Mouse (Mus musculus) adrenal gland, postnatal 10 days (tissue): ENCODE measurements at regions not wholly inside any gene's neighbourhood (a gene's known extent, or its start where the extent isn't known, plus 50 kb on each side); places are given as distances from the start of the nearest gene placed in this dataset.
"Not testable (repeated sequence)": the region's sequence is repeated elsewhere in the genome, so short reads cannot be mapped to it uniquely, and the experiment has no call there.

Experiments
- DNase-seq: peaks from one replicate; pipeline ENCODE4 v3.0.0; 2021; ENCODE audit warnings: mixed read lengths

DNA sequence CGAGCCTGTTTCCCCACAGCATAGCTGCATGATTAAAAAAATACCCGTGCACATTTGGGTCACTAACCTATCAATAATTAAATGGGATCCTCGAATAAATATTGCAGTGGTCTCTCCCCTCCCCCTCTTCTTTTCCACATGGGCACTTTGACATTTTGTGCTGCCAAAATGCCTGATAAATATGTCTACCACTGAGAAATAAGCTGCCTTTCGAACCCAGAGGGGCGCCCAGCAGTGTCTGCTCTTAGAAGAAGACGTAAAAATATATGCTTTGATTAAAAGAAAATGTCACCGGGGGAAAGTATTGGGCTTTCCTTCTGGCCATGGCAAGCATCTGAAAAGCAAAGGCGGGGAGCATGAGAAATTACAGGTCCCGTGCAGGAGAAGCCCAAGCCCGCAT lies 152.6 kb upstream of the Frmd4a start:
- no peak for DNase-seq

- DNase-seq = not testable (repeated sequence)
Measured at GRCm38 (mm10) chr2:3866736-3867135, 150.8 kb upstream of the Frmd4a start.

- DNase-seq = no peak
Measured at GRCm38 (mm10) chr2:3869701-3870100, 147.8 kb upstream of the Frmd4a start.

DNA sequence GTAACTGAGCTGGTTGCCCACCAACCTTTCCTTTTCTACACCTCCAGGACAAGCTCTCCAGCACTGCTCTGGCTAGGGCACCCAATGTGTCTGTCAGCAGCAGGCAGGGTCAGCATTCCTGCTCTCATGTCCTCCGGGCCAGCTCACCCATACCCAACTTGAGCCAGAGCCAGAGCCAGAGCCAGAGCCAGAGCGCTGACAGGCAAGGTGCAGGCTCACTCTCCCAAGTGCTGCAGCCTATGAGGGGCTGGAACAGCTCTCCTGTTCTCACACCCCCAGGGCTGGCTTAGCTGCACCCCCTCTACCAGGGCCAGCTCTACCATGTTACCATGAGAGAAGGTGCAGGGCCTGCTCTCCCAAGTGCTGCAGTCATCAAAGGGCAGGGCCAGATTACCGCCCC lies 145.8 kb upstream of the Frmd4a start:
- peak; percentile 38 for DNase-seq

GRCm38 (mm10) chr2:3887000-3887399 lies 130.5 kb upstream of the Frmd4a start:
- no peak for DNase-seq

- no peak for DNase-seq
Measured at GRCm38 (mm10) chr2:3887845-3888433, 129.6 kb upstream of the Frmd4a start.

DNA sequence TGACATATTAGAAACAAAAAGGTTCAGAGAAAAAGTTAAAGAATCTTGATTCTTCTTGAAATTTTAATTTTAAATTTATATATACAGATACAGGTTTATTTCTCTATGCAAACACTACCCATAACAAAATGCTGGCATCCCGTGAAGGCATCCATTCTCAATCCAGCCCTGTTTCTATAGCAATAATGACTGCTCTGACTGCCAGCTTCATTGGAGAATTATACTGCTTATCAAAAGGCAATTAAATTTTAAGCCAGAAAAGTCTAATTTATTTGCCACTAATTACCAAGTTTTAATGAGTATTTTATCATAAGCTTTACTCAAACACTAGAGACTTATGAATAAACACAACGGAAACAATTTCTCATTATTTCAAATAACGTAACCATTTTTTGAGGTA lies 128.1 kb upstream of the Frmd4a start:
- DNase-seq = no peak

- no peak for DNase-seq
Measured at GRCm38 (mm10) chr2:3890462-3890861, 127.1 kb upstream of the Frmd4a start.

DNA sequence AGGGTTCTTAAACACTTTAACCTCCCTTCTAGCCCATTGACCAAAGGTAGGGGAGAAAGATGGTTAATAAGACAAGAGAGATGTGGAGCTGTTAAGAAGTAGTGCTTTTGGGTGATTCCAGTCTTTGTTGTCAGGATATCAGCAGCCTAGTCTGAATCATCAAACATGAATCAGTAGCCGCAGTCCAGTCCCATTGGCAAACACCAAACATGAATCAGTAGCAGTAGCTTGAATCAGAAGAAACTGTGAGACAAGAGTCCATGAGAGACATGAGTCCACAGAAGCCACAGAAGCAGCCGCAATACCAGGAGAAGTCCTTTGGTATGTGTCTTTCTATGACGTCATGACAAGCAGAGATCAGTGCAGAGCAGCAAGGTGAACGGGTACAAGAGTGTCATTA lies 110.5 kb upstream of the Frmd4a start:
- no peak for DNase-seq

DNA sequence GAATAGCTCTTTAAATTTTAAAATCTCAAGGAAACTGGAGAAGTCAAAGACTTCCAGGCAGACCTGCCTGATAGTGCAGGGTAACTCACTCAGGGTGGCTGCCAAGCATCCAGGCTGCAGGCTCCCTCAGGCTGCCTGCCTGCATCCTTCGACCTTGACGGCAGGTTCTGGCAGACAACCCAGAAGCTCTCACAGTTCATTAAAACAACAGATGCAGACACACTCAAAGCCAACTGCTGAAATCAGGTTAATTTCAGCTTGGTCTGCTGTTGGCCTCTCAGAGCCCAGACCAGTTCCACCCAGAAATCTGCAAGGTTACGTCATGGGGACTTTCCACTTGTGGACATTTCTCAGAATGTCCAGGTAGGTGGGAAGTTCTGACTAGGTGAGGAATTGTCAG lies 109.3 kb upstream of the Frmd4a start:
- peak; percentile 52 for DNase-seq

- DNase-seq = no peak
Measured at GRCm38 (mm10) chr2:3910086-3910891, 107.2 kb upstream of the Frmd4a start.

DNA sequence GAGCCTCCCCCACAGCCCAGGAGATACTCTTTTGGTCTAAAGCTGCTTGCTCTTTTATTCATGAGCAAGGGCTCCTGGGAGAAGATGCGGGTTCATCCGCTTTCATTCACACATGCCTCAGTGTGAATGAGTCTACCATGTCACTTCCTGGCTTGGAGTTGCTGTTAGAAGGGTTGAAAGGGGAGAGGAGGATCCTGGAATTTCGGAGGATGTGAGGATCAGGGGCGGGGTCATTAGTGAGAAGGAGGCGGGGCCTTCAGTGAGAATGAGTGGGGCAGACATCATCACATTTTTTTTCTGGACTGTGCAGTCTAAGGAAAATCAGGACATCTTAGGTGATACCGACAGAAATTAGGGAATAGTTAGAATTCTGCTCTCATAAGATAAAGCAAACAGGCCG lies 102.4 kb upstream of the Frmd4a start:
- no peak for DNase-seq

- DNase-seq = no peak
Measured at GRCm38 (mm10) chr2:3916365-3916764, 101.2 kb upstream of the Frmd4a start.

DNA sequence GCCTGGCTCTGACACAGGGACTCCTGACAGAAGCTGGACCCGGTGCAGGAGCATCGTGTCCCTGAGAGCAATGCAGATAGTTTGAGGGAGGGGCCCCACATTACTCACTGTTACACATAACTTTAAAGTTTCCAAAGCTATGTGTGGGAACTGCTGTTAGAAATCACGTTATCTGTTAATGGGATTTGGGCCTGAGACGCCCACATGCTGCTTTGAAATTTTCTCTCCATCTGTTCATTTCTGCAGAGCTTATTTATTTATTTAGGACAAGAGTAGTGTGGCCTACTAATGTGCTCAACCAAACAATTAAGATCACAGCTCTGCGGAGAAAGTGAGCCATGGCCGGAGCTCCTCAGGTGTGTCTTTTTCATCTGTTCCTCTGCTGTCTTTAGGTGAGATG lies 99.4 kb upstream of the Frmd4a start:
- no peak for DNase-seq

- DNase-seq = no peak
Measured at GRCm38 (mm10) chr2:3919893-3920292, 97.6 kb upstream of the Frmd4a start.

DNA sequence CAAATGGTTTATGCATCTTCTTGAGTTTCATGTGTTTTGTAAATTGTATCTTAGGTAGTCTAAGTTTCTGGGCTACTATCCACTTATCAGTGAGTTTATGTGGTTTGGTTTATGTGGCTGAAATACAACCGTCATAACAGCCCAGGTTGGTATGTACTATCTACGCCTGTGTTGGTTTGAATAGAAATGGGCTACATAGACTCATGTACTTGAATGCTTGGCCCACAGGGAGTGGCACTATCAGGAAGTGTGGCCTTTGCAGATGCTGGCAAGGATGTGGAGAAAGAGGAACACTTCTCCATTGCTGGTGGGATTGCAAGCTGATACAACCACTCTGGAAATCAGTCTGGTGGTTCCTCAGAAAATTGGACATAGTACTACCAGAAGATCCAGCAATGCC lies 96.4 kb upstream of the Frmd4a start:
- DNase-seq = not testable (repeated sequence)

- no peak for DNase-seq
Measured at GRCm38 (mm10) chr2:3922739-3923138, 94.8 kb upstream of the Frmd4a start.

DNA sequence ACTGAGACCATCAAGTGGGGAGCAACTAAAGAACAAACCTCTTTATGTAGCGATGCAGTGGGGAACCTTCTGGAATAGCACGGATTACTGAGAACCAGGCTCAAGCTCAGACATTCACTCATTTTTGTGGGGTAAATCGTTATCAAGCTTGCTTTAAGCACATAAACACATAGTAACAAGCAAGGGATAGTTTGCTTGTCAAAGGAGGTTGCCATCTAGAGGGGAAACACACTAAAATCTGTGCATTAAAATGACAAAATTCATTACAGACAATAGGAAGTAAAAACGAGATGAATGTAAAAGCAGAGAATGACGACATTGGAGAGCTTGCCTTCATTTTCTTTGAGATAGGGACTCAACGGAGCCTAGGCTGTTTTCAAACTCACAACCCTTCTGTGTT lies 92.8 kb upstream of the Frmd4a start:
- DNase-seq = no peak

DNA sequence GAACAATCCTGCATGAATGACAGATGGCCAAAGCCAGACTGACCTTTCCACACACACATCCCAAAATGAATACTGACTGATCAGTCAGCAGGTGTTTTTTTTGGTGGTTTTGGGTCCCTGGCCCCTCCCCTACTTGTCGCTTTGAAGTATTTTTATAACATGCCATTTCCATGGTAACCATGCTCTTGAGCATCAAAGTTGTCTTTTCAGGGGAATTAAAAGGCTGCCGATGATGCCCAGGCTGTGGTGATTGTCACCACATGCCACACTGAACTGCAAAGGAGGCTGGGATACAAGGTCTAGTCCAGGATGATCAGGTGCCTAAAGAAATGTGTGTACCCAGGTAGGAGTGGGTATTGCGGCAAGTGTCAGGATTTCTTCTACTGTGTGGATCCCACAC lies 92.3 kb upstream of the Frmd4a start:
- no peak for DNase-seq

DNA sequence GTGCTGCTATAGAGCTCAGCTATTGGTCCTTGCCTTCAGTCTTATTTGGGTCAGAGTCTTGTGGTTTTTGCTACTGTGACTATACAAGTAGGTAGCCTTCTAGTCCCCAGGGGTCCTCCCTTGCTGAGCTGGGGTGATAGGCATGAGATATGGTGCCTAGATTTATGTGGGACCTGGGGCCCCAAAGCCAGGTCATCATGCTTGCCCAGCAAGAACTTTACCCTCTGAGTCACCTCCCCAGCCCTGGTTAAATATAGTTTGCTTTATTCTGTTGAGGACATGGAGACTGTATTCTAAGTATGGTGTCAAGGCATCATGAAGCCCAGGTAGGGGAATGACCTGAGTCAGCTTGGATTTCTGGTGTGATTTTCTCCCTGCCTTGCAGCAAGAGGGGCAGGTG lies 91.4 kb upstream of the Frmd4a start:
- DNase-seq = no peak

DNA sequence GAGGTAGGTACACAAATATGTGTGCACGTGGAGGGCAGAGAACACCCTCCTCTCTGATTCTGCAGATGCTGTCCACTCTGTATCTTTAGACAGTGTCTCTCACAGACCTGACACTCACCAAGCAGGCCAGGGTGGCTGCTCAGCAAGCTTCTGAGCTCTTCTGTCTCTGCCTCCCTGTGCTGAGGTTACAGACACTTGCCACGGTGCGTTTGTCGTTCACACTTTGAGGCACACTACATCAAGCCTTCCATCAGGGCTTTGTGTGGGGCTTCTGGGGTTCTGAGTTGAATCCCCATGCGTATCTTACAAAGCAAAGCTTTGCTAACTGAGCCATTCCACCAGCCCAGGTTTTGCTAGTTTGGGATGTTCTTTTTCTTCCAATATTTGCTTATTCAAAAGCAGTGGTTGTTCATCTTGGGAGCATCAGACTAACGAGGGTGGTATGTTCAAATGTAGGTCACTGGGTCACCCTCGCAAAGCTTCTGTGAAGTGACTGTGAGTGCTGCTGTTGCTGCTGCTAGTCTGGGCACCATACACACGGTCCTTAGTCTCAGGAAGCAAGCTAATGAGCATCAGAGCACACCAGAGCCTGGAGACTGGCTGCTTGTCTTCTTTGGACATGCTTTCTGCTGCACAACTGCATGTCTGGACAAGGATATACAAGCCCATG lies 90.2 kb upstream of the Frmd4a start:
- no peak for DNase-seq

GRCm38 (mm10) chr2:3927853-3928252 lies 89.7 kb upstream of the Frmd4a start:
- no peak for DNase-seq

GRCm38 (mm10) chr2:3930650-3931049 lies 86.9 kb upstream of the Frmd4a start:
- no peak for DNase-seq

GRCm38 (mm10) chr2:3940786-3941185 lies 76.7 kb upstream of the Frmd4a start:
- peak; percentile 27 for DNase-seq
